Mouse (Mus musculus) olfactory bulb, adult 2 months (tissue): Measurements from ENCODE around the gene Hcrt.

Source experiments
- CTCF ChIP-seq: fragments of 200-500 bp; IDR thresholded peaks from 2 replicates; pipeline ENCODE4 v1.5.1; 2012; ENCODE audit warnings: low read depth, mild to moderate bottlenecking, low read length, moderate library complexity; ENCODE audit not compliant: insufficient read depth
- POLR2A ChIP-seq: fragments of 200-500 bp; IDR thresholded peaks from 2 replicates; pipeline ENCODE4 v1.6.1; 2012; ENCODE audit warnings: mild to moderate bottlenecking, low read depth, low read length, moderate library complexity; ENCODE audit not compliant: insufficient read depth

GRCm38 (mm10) chr11:100761547-100762045, 1.1 kb downstream of the Hcrt start:
- TF ChIP-seq CTCF (peak; percentile 78), POLR2A (0 out of 2 replicates have a peak, but pooled peaks have one; percentile 34)
